Mouse (Mus musculus): ENCODE results near the gene Zfp827. TPM values are rescaled to one million over a fixed set of nuclear protein-coding genes. Genes with fewer than 3 reads are reported as not detected.

The Zfp827 gene
- polyA plus RNA-seq, 1 experiment from 2014 or later, result 7.4 TPM

GRCm38 (mm10) chr8:79226046-79226445, 197.8 kb downstream of the Zfp827 start:
- no peak for ATAC-seq (ENCODE audit: extremely low read depth, insufficient number of reproducible peaks, low FRiP score, low TSS enrichment)
- no peak overlapping the region for H3K9ac ChIP-seq
- no peaks in the 10 kb centered on the region for H3K9me3 ChIP-seq
- H3K4me1 ChIP-seq, result peaks cover 20% of the 10 kb centered on the region
- no peak overlapping the region for H3K4me3 ChIP-seq
- WGBS, result 77% methylated on average over 3 of the region's 3 CpGs
- no peaks in the 10 kb centered on the region for H3K36me3 ChIP-seq
- H3K27me3 ChIP-seq (replicated peaks), result no peaks in the 10 kb centered on the region
- no peak overlapping the region for H3K4me2 ChIP-seq
- no peak overlapping the region for H3K27ac ChIP-seq (replicated peaks)

- Histone ChIP-seq H3K9me3 (no peaks in the 10 kb centered on the region), H3K9ac (no peak overlapping the region), H3K4me3 (no peak overlapping the region), H3K27me3 (replicated peaks) (no peaks in the 10 kb centered on the region), H3K27ac (replicated peaks) (no peak overlapping the region), H3K4me1 (peaks cover 13% of the 10 kb centered on the region), H3K36me3 (no peaks in the 10 kb centered on the region), H3K4me2 (no peak overlapping the region)
- 73% methylated on average over 4 of the region's 4 CpGs for WGBS
- no peak for ATAC-seq (ENCODE audit: extremely low read depth, insufficient number of reproducible peaks, low FRiP score, low TSS enrichment)
These were observed 199.0 kb downstream of the Zfp827 start for GRCm38 (mm10) chr8:79227194-79227593.

- no peaks in the 10 kb centered on the region for H3K27me3 ChIP-seq (replicated peaks)
- 84% methylated on average over 3 of the region's 3 CpGs for WGBS
- H3K4me3 ChIP-seq, result no peak overlapping the region
- peaks cover 6% of the 10 kb centered on the region for H3K4me1 ChIP-seq
- H3K27ac ChIP-seq (replicated peaks), result no peak overlapping the region
- no peak overlapping the region for H3K9ac ChIP-seq
- H3K4me2 ChIP-seq, result no peak overlapping the region
- no peak for ATAC-seq (ENCODE audit: extremely low read depth, insufficient number of reproducible peaks, low FRiP score, low TSS enrichment)
- H3K36me3 ChIP-seq, result no peaks in the 10 kb centered on the region
- H3K9me3 ChIP-seq, result no peaks in the 10 kb centered on the region
These were observed 199.7 kb downstream of the Zfp827 start for GRCm38 (mm10) chr8:79227916-79228315.

GRCm38 (mm10) chr8:79229266-79229888, 201.1 kb downstream of the Zfp827 start:
- H3K27me3 ChIP-seq (replicated peaks), result no peaks in the 10 kb centered on the region

GRCm38 (mm10) chr8:79239320-79239719, 211.1 kb downstream of the Zfp827 start:
- Histone ChIP-seq H3K36me3 (no peaks in the 10 kb centered on the region), H3K4me2 (no peak overlapping the region), H3K9ac (no peak overlapping the region), H3K4me3 (no peak overlapping the region), H3K4me1 (peaks cover 6% of the 10 kb centered on the region; the same call in 1 of the 2 replicates), H3K9me3 (no peaks in the 10 kb centered on the region), H3K27ac (replicated peaks) (no peak overlapping the region), H3K27me3 (replicated peaks) (no peaks in the 10 kb centered on the region)
- ATAC-seq (ENCODE audit: extremely low read depth, insufficient number of reproducible peaks, low FRiP score, low TSS enrichment), result no peak
- 74% methylated on average over 3 of the region's 3 CpGs for WGBS

More at GRCm38 (mm10) chr8:79229266-79229888, 201.1 kb downstream of the Zfp827 start:
- no peak overlapping the region for H3K9ac ChIP-seq
- WGBS, result 84% methylated on average over 8 of the region's 8 CpGs
- no peaks in the 10 kb centered on the region for H3K4me1 ChIP-seq
- no peak overlapping the region for H3K4me2 ChIP-seq
- H3K27ac ChIP-seq (replicated peaks), result no peak overlapping the region
- no peaks in the 10 kb centered on the region for H3K9me3 ChIP-seq
- no peak overlapping the region for H3K4me3 ChIP-seq
- no peak for ATAC-seq (ENCODE audit: extremely low read depth, insufficient number of reproducible peaks, low FRiP score, low TSS enrichment)
- H3K36me3 ChIP-seq, result no peaks in the 10 kb centered on the region

GRCm38 (mm10) chr8:79239996-79240395, 211.8 kb downstream of the Zfp827 start:
- no peak overlapping the region for H3K4me2 ChIP-seq
- no peak overlapping the region for H3K9ac ChIP-seq
- no peak overlapping the region for H3K4me3 ChIP-seq
- peaks cover 6% of the 10 kb centered on the region; the same call in 1 of the 2 replicates for H3K4me1 ChIP-seq
- no peaks in the 10 kb centered on the region for H3K36me3 ChIP-seq
- WGBS, result 77% methylated on average over 7 of the region's 7 CpGs
- no peaks in the 10 kb centered on the region for H3K27me3 ChIP-seq (replicated peaks)
- ATAC-seq (ENCODE audit: extremely low read depth, insufficient number of reproducible peaks, low FRiP score, low TSS enrichment), result no peak
- H3K27ac ChIP-seq (replicated peaks), result no peak overlapping the region
- H3K9me3 ChIP-seq, result no peaks in the 10 kb centered on the region

Other genes with a start within 250 kb of the Zfp827 start
- gene Lsm6, start 207.3 kb upstream of the Zfp827 start, polyA plus RNA-seq (2015; fragmentation: Nextera tagmentation; extraction: Ambion mirVana), result 161 and 200 TPM in 2 replicates
- gene 1700011L22Rik, start 220.1 kb downstream of the Zfp827 start, polyA plus RNA-seq (2015; fragmentation: Nextera tagmentation; extraction: Ambion mirVana), result not detected in 2 replicates